Mouse (Mus musculus) layer of hippocampus, adult 2 months (tissue): Measurements from ENCODE around the gene 1700102P08Rik. TPM values are rescaled to one million over a fixed set of nuclear protein-coding genes. Genes with fewer than 3 reads are reported as not detected.

ENCODE experiments used
- DNase-seq, 2 experiments: peaks; one replicate each; pipeline ENCODE4 v3.0.0; 2022; ENCODE audit warnings: low spot score in 2 of 2
- H3K27ac ChIP-seq: fragments of 200-600 bp; 2 replicates; pipeline ENCODE4 v1.8.1; 2022
- H3K4me3 ChIP-seq: fragments of 200-600 bp; 2 replicates; pipeline ENCODE4 v1.8.1; 2022; ENCODE audit warnings: mild to moderate bottlenecking
- CTCF ChIP-seq: fragments of 200-600 bp; conservative IDR thresholded peaks from 2 replicates; pipeline ENCODE4 v1.8.1; 2022; ENCODE audit warnings: antibody characterized with exemption, mild to moderate bottlenecking, moderate library complexity
- total RNA-seq, 2 experiments: library from RNA; stranded (reverse); gene quantifications; 2 replicates each; pipeline ENCODE4 v1.2.3; 2021

The 1700102P08Rik gene
- total RNA-seq, 2 experiments from 2014 or later: 2.3 to 3.3 TPM

DNA sequence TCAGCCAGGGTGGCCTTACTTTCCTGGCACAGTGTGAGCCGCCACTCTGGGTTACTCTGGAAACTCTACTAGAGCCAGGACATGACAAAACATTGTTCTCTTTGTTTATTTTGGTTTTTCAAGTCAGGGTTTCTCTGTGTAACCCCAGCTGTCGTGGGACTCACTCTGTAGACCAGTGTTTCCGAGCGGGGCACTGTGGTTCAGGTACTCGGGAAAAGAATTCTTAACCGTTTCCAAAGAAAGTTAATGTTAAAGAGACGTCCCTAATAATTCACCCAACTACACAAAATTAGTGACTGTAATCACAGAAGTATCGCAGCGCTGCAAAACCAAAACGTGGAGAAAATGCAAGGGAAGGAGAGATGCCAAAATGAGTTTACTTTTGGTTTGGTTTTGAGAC is 4.0 kb upstream of the 1700102P08Rik start:
- H3K4me3 ChIP-seq: no peak overlapping the region
- H3K27ac ChIP-seq: peak overlapping the region; percentile 15
- no peak for TF ChIP-seq CTCF
- DNase-seq: no peak

DNA sequence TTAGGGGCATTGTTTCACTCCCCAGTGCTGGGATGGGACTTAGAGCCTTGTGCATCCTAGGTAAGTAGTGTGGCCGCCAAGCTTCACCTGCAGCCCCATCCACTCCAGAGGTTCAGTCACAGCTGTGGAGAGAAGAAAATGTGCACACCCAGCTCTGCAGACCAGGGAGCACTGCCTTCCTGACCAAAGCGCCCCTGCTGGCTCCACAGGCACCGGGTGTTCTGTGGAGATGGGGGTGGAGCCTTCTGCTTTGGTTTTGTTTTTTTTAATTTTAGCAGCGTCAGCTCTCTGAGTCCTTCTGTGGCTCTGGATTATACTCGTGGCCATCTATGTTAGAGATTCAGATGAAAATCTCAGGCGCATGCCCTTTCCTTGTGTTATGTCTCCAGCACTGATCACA is 3.4 kb upstream of the 1700102P08Rik start:
- peak; percentile 55 for TF ChIP-seq CTCF
- H3K4me3 ChIP-seq: no peak overlapping the region
- peak overlapping the region; percentile 52 for H3K27ac ChIP-seq
- DNase-seq: peak; percentile 14 to 19

DNA sequence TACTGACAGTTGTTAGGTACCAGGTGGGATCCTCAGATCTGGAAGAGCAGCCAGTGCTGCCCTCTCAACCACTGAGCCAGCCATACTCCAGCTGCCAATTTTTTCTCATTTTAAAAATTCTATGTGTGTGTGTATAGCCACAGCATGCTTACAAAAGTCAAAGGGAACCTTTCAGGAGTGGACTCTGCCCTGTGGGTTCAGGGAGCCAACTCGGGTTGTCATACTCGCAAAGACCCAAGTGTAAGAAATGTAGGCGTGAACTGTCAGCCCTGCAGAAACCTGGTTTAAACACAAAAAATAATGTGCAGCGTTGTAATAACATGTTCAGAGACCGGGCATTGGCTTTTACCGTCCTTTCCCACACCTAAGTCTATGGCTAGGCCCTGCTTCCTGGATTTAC is 1.6 kb downstream of the 1700102P08Rik start:
- H3K4me3 ChIP-seq: no peak overlapping the region
- no peak overlapping the region for H3K27ac ChIP-seq
- no peak for TF ChIP-seq CTCF
- no peak for DNase-seq

DNA sequence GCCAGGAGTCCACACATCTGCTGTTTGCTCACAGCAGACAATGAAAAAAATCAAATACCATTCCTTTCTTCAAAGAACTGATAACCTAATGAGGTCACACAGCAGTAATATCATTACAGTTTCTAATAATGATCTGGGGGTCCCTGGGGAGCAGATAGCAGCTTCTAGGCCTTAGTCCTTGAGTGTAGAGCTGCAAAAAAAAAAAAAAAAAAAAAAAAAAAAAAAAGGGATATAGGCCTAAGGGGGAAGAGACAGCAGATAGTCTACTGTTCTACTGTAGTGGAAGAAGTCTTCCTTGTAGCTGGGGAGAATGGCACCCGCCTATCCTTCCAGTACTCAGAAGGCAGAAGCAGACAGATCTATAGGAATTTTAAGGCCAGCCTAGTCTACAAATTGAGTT is 2.8 kb downstream of the 1700102P08Rik start:
- TF ChIP-seq CTCF: no peak
- Histone ChIP-seq H3K27ac (no peak overlapping the region), H3K4me3 (no peak overlapping the region)
- DNase-seq: no peak

DNA sequence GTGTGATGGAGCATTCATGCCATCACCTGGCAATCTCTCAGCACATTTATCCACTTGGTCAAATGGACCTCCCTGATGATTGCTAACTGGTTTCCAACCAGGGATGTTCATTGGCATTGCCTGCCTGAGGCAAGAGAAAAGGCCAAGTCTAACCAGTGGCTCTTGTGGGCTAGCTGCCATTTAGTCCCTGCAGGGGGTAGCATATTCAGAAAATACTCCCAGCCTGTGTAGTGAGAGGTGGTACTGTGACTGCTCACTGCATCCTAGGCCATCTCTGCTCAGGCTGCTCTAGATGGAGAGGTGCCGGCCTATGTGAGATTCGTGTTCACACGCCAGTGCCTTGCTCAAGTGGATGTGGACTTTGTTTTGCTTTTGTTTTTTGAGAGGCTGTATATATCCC is 5.7 kb downstream of the 1700102P08Rik start:
- Histone ChIP-seq H3K27ac (no peak overlapping the region), H3K4me3 (no peak overlapping the region)
- TF ChIP-seq CTCF: no peak
- no peak for DNase-seq

DNA sequence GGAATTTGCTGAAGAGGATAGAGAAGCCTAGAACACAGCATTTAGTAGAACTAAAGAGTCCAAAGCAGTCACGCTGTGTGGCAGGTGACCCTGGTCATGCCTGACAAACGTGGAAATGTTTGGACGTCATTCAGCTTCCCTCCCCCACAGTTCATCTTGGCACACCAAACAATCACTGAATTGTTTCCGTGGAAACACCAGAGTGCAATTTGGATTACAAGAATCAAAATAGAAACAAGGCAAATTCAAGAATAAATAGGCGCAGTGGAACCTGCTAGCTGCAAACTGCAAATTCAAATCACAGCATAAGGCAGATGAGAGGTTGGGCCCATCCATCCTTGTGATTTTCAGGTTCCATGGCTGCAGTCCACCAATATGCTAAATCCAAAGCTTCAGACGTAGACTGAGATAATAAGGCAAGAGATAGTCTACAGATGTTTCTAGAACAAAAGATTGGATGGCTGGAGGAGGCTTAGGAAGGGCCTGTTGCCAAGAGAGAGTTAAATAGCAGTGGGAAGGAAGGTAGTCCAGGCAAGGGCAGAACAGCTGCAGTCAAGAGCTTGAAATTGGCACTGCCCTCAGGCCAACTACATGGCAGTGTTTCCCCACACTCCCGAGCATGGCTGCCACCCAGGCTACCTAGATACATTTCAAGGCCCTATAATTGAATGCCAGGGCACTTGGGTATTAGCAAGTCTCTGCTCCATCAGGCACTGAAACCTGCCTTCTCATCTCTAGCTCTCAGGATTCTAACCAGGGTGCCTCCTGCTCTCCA is 8.8 kb downstream of the 1700102P08Rik start:
- peak overlapping the region; percentile 87 for H3K27ac ChIP-seq
- no peak overlapping the region for H3K4me3 ChIP-seq
- DNase-seq: peak; percentile 63 to 64
- no peak for TF ChIP-seq CTCF

DNA sequence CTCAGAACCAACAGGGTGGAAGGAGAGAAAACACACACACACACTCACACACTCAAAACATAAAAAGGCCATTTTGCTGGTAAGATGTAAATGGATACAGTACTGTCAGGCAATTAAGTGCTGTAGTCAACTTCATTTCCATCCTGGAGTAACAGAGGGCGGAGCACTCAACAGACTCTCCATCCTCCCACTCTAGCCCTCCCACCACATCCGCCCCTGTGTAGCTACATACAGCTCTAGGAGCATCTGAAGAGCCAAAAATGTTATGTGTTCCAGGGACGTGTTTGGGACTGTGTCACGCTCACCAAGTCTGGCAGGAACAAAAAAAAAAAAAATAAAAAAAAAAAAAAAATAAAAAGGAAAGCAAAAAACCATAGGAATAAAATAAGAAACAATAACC is 10.5 kb downstream of the 1700102P08Rik start:
- no peak overlapping the region for H3K27ac ChIP-seq
- no peak overlapping the region for H3K4me3 ChIP-seq
- TF ChIP-seq CTCF: no peak
- DNase-seq: peak; percentile 26 to 40

DNA sequence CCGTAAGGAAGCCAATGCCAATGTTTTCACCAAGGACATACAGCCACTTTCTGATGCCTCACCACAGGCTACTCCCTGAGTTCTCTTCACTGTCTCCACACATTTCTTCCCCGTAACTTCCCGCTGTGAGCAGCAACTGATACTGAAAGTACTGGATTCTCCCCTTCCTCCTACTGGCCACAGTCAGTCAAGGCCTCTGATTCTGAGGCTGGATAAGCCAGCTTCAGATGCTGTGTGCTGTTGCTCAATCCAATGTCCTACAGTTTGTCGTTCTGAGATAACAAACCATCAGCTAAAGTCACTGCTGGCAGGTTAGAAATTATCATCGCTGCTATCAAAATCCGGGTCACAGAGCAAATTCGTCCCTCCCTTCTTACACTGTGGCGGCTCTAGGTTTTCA is 11.8 kb downstream of the 1700102P08Rik start:
- Histone ChIP-seq H3K27ac (no peak overlapping the region), H3K4me3 (no peak overlapping the region)
- no peak for DNase-seq
- 0 out of 2 replicates have a peak, but pooled peaks have one; percentile 4 for TF ChIP-seq CTCF

DNA sequence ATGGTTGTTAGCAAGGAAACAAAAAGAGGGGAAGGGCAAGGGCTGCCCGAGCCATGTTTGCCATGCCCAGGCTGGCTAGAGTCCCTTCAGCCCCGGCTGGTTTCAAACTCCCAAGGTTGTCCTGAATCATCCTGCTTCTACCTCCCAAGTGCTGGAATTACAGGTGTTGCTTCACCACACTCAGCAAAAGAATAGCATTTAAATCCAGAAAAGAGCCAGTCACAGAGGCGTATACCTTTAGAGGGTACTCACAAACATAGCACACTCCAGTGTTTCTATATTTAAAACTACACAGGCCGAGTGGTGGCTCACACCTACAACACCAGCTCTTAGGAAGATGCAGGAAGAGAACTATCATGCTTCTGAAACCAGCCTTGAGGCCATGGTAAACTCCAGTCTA is 16.9 kb downstream of the 1700102P08Rik start:
- H3K27ac ChIP-seq: no peak overlapping the region
- H3K4me3 ChIP-seq: no peak overlapping the region
- no peak for TF ChIP-seq CTCF
- no peak for DNase-seq

DNA sequence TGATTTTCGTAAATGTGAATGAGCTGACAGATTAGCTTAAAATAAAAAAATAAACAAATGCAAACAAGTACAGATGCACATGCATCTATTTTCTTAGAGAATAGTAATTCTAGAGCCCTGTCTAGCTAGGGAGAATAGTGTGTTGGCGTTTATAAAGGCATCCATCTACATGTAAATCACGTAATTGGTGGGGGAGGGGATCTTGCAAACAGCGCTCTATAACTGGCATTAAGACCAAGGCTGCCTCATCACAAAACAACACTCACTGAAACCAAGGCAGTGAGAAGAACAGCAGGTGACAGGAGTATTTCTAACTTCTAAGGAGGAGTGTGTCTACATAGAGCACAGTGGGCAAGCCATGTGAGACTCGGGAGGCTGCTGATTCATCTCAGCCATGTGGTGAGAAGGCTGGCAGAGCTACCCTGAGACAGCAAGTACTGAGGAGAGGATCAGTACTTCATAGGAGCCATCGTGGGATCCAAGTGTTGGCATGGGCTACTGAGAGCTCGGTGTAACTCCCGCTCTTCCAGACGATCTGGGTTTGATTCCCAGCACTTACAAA is 18.9 kb downstream of the 1700102P08Rik start:
- Histone ChIP-seq H3K27ac (no peak overlapping the region; the same call in 1 of the 2 replicates), H3K4me3 (no peak overlapping the region)
- peak; percentile 30 to 58 for DNase-seq
- TF ChIP-seq CTCF: no peak

DNA sequence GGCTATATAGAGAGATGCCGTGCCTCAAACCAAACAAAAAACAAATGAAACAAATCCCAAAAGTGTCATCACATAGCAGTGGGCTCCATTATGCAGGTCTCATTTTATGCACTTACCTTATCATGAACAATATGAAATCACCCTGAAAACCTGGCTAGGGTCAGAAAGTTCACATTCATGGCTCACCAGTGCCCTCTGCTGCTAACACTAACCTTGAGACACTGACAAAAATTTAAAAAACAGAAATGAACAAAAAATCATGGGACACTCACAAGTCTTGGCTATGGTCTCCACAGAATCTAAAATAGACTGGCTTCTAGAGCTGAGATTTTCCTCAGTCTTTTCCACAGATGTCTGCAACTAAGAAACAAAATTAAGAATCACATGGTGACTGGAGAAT is 19.6 kb downstream of the 1700102P08Rik start:
- Histone ChIP-seq H3K27ac (no peak overlapping the region), H3K4me3 (no peak overlapping the region)
- peak; percentile 76 for TF ChIP-seq CTCF
- DNase-seq: peak in 1 of 2 experiments; percentile 25

DNA sequence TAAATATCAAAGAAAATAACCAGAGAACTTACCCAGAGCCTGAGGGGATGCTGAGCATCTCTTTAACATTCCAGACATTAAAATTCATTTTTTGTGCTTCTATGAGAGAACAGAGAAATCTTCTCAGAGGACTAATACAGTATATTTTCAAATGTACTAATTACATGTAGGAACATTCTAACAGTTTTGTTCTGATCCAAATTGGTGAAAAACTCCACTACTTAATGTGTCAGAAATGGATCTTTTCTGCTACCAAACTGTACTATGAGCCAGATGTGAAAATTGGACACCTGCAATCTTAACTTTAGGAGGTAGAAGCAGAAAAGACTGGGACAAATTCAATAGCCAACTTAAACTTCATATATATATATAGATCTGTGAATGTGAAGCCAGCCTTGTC is 35.8 kb downstream of the 1700102P08Rik start, which contains the start of gene Ccdc36:
Gene Ccdc36 (minus strand): TSS at position 101 of the 400 bp plus-strand sequence.
- H3K27ac ChIP-seq: no peak within 1 kb of the TSS
- H3K4me3 ChIP-seq: no peak within 1 kb of the TSS
- TF ChIP-seq CTCF: no peak
- no peak for DNase-seq

DNA sequence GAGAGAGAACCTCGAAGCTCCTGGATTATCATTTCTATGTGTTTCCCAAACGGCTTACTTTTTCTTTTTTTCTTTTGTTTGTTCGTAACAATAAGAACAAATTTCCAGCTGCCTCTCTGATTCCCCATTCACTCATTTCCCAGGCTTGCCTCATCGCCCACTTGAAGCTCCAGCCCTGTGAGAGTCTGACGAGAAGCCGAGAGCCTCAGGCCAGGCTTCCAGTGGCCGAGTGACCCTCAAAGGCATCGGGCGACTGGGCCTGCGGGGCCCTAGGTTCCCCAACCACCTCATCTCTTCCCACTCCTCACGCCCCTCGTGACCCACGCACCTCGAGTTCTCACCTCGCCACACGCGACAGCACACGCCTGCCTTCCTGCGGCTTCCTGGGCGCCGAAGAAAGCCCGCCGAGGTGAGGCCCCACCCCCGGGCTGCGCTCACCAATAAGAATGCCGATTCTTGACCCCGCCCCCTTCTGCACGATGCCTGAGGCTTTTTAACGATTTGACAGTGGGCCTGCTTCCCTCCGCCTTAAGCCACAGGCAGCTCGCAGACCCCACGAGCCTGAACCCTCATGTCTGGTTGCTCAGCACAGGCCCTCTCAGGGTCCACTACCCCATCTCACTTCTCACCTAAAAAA is 38.9 kb downstream of the 1700102P08Rik start:
- no peak for DNase-seq
- no peak overlapping the region for H3K4me3 ChIP-seq
- TF ChIP-seq CTCF: no peak
- H3K27ac ChIP-seq: no peak overlapping the region
